Mouse (Mus musculus) cerebellum, adult 8-10 months (tissue): Measurements from ENCODE around the gene Usp5.
"Not testable (repeated sequence)": the region's sequence is repeated elsewhere in the genome, so short reads cannot be mapped to it uniquely, and the experiment has no call there.

ENCODE experiments used
- DNase-seq: peaks from one replicate; pipeline ENCODE4 v3.0.0; 2022

Gene Usp5

DNA sequence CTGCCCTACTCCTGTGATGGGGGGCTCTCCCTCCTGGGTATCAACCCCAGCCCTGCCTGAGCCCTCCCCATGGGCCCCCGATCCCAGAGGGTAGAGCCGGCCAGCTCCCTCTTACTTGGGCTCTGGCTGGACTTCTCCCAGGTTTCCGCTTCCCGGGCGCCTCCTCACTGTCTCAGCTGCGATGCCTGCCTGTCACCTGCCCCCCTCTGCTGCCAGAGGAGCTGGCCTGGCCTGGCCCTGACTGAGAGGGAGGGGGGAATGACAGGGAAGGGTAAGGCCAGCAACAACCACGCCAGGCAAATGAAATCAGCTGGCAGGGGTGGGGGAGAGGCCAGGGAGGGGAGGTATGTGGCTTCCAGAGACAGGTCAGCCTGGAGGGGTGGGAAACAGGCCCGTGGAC lies 10.5 kb upstream of the Usp5 start:
- DNase-seq = no peak

DNA sequence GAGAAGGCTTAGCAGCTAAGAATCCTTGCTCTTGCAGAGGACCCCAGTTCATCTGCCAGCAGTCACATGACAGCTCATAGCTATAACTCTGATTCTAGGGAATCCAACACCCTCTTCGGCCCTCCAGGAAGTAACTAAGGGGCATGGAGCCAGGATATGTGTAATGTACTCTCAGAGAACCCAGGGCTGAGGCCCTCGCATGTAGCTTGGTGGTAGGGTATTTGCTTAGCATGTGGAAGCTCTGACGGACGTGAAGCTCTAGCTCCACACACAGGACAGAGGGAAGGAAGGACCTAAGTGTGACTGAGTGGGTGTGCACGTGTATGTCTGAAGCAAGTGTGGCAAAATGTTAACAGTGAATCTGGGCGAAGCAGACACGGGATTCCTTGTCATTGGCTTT lies 7.1 kb upstream of the Usp5 start:
- no peak for DNase-seq

GRCm38 (mm10) chr6:124835531-124835930 lies 6.2 kb upstream of the Usp5 start:
- DNase-seq = no peak

DNA sequence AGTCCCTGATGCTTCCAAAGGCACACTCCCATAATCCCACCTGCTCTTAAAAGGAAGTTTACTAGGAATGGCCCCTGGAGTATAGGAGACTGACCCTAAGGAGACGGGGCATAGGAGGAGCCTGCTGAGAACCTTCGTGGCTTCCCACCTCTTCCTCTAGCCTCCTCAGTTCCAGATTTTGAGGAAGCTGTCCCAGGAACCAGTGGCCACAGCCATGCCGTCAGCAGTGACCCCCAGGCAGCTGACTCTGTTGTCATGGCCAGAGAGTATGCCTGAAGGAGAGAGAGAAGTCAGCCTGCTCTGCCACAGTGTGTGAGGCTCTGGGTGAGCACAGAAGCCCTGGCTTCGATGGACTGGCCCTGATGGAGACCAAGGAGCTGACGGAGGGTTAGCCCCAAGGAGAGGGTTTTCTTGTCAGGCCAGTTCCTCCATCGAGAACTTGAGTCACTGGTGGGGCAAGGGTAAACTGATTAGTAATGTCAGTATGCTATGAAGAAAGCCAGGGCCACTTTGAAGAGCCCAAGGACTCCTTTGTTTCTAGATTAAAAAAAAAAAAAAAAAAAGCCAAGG lies 5.3 kb upstream of the Usp5 start:
- no peak for DNase-seq

GRCm38 (mm10) chr6:124831649-124832048 lies 2.4 kb upstream of the Usp5 start:
- no peak for DNase-seq

GRCm38 (mm10) chr6:124831199-124831598 lies 1.9 kb upstream of the Usp5 start:
- not testable (repeated sequence) for DNase-seq

GRCm38 (mm10) chr6:124829799-124830700 lies 766 bp upstream of the Usp5 start:
- DNase-seq = peak; percentile 91

DNA sequence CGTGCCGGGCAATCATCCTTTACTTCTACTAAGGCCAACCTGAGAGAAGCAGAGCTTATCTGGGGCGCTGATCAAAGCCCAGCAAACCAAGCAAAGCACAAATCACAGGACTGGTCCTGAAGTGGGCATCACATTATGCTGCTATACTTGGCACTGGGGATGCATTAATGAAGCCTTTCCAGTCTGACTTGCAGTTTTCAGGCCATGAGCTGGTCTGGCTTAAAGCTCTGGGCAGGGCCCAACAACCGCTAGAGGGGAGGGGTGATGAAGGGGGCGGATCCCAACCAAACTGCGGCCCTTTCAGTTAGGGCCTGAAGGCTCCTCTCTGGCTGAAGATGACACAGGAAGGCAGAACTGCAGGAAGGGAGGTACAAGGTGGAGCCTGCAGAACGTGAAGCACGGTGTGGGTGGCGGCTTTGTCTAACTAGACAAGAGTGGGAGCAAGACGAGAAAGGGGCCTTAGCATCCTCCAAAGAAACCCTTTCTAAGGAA lies 1.1 kb downstream of the Usp5 start:
- peak; percentile 50 for DNase-seq

GRCm38 (mm10) chr6:124822049-124822448 lies 7.2 kb downstream of the Usp5 start:
- DNase-seq = no peak

- DNase-seq = no peak
Measured at GRCm38 (mm10) chr6:124820891-124821290, 8.4 kb downstream of the Usp5 start.

DNA sequence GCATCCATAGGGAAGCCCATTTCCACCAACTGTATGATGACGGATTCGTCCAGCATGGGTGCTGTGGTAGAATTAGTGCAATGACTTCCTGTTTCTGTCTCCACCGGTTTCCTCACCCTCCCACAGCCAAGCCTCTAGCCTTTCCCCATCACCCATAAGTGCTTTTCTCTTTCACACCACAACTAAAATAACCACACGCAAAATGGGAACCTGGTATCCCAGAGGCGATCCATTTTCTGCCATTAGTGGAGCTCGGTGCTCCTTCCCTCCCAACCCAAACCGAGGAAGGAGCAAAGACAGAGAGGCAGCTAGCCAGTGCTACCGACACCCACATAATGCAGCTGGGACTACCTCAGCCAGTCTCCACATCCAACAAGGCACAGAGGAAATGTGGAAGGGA lies 11.3 kb downstream of the Usp5 start:
- no peak for DNase-seq

DNA sequence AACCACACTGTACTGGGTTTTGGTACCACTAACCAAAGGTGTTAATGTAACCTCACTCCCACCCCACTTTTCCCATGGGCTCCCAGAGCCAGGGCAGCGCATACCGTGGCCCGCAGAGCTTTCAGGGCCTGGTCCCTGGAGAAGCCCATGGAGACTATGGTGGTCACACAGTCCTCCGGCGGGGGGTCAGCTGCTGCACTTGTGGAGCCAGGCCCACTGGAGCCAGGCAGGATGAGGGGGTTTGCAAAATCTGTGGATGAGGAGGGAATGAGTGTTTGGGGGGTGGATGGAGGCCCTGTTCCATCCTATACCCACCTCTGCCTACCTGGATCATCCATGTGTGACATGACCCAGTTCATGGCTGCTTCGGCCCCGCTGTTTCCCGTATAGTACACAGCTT lies 11.7 kb downstream of the Usp5 start:
- no peak for DNase-seq

- DNase-seq = no peak
Measured at GRCm38 (mm10) chr6:124817125-124817524, 12.2 kb downstream of the Usp5 start.

DNA sequence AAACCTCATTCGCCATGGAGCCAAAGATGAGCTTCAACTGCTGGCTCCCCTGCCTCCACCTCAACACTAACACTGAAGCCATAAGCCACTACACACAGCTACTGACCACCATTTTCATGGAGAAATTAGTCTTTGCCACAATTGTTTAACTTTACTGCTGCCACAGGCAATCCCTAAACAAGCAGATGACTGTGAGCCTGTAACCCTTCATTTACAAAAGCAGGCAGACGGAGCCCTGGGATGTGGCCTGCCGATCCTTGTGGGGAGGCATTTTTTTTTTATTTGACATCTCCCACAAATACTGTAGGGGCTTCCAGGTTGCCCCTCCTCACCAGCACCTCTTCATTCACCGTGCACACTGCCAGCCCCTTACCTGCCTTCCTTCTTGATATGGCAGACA lies 12.7 kb downstream of the Usp5 start:
- DNase-seq = no peak

GRCm38 (mm10) chr6:124814858-124815774 lies 14.2 kb downstream of the Usp5 start:
- DNase-seq = peak; percentile 28

- no peak for DNase-seq
Measured at GRCm38 (mm10) chr6:124814448-124814847, 14.8 kb downstream of the Usp5 start.

DNA sequence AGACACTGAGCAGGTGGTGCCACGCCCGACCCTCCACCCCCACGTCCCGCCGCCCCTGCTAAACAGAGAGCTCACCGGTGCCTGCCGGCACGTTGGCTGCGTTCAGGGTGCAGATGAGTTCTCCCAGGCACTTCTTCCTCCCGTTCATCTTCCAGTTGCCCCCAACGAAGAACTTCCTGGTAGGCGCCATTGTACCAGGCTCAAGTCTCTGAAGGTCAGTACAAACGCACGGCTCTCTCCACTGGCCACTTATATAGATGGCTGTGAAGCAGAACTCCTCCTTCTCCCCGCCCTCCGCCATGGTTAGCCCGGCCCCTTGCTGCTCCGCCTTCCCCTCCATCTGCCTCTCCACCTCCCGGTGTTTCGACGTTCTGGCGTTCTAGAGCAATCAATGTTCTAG lies 15.4 kb downstream of the Usp5 start, which contains the start of gene Tpi1:
Gene Tpi1 (minus strand): TSS at position 364 of the 400 bp plus-strand sequence.
- DNase-seq = peak; percentile 93

DNA sequence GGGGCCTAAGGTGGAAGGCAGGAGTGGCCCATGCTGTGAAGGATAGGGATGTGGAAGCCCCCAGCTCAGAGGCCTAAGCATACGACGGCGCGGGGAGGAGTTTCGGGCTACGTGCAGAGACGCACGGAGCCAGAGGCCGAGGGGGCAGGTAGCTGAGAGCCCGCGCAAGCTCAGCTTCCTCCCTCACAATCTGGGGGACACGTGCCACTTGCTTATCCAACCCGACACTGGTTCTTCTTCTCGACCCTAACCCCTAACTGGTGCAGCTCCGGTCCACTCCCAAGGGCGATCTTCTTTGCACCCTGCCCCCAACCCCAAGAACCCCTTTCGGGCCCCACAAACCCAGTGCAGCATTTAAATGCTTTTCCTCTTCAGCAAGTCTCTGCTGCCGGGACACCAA lies 15.8 kb downstream of the Usp5 start:
- DNase-seq = peak; percentile 72

DNA sequence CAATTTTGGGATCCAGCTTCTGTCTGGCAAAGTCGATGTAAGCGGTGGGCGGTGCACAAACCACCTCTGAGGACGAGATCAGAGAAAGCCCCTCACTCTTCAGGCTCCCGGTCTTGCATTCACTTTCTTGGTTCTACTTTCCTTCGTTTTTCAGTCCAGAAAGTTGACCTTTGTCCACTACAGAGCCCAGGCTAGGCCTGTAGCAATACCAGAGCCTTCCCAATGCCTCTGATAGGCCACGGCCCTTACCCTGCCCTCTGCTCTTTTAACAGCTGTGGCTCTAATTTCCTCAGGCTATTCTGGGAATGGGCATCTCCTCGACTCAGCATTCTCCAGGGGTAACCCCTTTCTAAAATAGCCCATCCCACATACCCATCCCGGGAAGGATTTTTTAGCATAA lies 16.4 kb downstream of the Usp5 start:
- DNase-seq = peak; percentile 39

DNA sequence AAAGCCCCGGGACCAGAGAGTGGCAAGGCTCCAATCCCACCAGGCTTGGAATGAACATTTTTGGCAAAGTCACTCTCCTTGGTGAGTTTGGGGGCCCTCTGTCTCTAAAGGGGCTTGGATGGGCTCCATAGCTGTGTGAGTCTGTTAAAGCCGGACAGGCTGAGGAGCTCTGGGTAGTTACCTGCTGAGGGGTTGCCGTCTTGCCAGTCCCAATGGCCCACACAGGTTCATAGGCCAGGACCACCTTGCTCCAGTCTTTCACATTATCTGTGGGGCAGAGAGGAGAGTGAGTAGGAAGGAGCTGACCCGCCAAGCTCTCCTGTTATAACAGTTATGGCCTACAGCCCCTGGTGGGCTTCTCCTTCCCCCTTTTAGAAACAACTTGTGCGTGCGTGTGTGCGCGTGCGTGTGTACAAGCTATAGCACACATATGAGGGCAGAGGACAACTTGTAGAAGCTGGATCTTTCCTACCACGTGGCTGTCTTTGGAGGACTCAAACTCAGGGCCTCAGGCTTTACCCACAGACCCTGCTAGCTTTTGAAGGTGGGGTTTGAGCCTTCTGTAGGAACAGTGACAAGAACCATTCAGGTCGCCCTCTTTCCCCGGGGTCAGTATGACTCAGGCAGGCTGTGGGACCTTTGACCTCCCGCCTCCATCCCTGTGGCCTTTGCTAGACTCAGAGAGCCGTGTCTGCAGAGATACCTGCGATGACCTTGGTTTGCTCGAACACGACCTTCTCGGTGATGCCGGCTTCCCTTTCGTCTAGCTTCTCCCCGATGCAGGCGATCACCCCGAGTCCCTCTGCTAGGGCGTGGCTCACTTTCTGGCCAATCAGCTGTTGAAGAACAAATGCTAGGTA lies 17.4 kb downstream of the Usp5 start:
- DNase-seq = peak; percentile 36

GRCm38 (mm10) chr6:124811403-124811665 lies 17.9 kb downstream of the Usp5 start:
- DNase-seq = no peak
